Mouse (Mus musculus) liver, embryonic 11.5 days (tissue): Measurements from ENCODE around the gene Zp2. TPM values are rescaled to one million over a fixed set of nuclear protein-coding genes. Genes with fewer than 3 reads are reported as not detected.

Experiments used
- ATAC-seq: fragments of 200-750 bp; cut with Nextera tagmentation; replicated peaks from 2 replicates; pipeline ENCODE4 v1.8.0; 2017; ENCODE audit warnings: moderate number of reproducible peaks, mild to moderate bottlenecking, moderate TSS enrichment, moderate library complexity; ENCODE audit not compliant: low FRiP score
- DNase-seq: peaks from one replicate; pipeline ENCODE4 v3.0.0-alpha.2; 2017; ENCODE audit warnings: low spot score
- H3K27ac ChIP-seq: fragments of 300-500 bp; sonication (generic); 2 replicates; pipeline ENCODE4 v1.5.1; 2014; ENCODE audit warnings: mild to moderate bottlenecking, low read depth, low read length, control low read depth
- H3K27me3 ChIP-seq: fragments of 300-500 bp; sonication (generic); replicated peaks from 2 replicates; pipeline ENCODE4 v1.6.1; 2014; ENCODE audit warnings: low read length, mixed read lengths; ENCODE audit not compliant: control insufficient read depth, insufficient read depth
- H3K36me3 ChIP-seq: fragments of 300-500 bp; sonication (generic); 2 replicates; pipeline ENCODE4 v1.6.1; 2014; ENCODE audit warnings: mild to moderate bottlenecking, low read length, moderate library complexity, mixed read lengths; ENCODE audit not compliant: control insufficient read depth, insufficient read depth
- H3K4me1 ChIP-seq: fragments of 300-500 bp; sonication (generic); replicated peaks from 2 replicates; pipeline ENCODE4 v1.6.1; 2014; ENCODE audit warnings: low read length, mixed read lengths; ENCODE audit not compliant: control insufficient read depth, insufficient read depth
- H3K4me2 ChIP-seq: fragments of 300-500 bp; sonication (generic); 2 replicates; pipeline ENCODE4 v1.6.1; 2014; ENCODE audit warnings: mild to moderate bottlenecking, control low read depth, moderate library complexity
- H3K4me3 ChIP-seq: fragments of 300-500 bp; sonication (generic); 2 replicates; pipeline ENCODE4 v1.5.1; 2014; ENCODE audit warnings: low read depth, low read length, control low read depth
- H3K9ac ChIP-seq: fragments of 300-500 bp; sonication (generic); 2 replicates; pipeline ENCODE4 v1.6.1; 2014; ENCODE audit warnings: low read depth, low read length, control low read depth
- H3K9me3 ChIP-seq: fragments of 300-500 bp; sonication (generic); 2 replicates; pipeline ENCODE4 v1.6.1; 2016; ENCODE audit warnings: low read length, inconsistent platforms, mixed read lengths; ENCODE audit not compliant: control insufficient read depth
- WGBS: fragments of 180-500 bp; shearing (Covaris S2); extraction: QIAGEN DNeasy Blood & Tissue Kit; methylation state at CpG from one replicate; pipeline ENCODE4 v1.1.7; 2014; 5-methylcytosine and 5-hydroxymethylcytosine counted together
- polyA plus RNA-seq: library from polyadenylated mRNA; unstranded; fragments of >200 nt; fragmentation: Nextera tagmentation; extraction: Ambion mirVana; gene quantifications from 2 replicates; pipeline ENCODE4 v1.2.1, GENCODE M21; 2014

The Zp2 gene
- polyA plus RNA-seq, 1 experiment from 2014 or later: not detected

- H3K4me1 ChIP-seq: no peaks in the 10 kb centered on the region; the same call in 1 of the 2 replicates
- DNase-seq (peak; percentile 51), ATAC-seq (no peak; the same call in 1 of the 2 replicates)
- no peak overlapping the region for H3K4me3 ChIP-seq
- no peaks in the 10 kb centered on the region for H3K36me3 ChIP-seq
- no peaks in the 10 kb centered on the region for H3K27me3 ChIP-seq
- no peak overlapping the region for H3K4me2 ChIP-seq
- no peaks in the 10 kb centered on the region for H3K9me3 ChIP-seq
- H3K9ac ChIP-seq: no peak overlapping the region
- WGBS: 19% methylated on average over 9 of the region's 9 CpGs
- H3K27ac ChIP-seq: no peak overlapping the region
Observed at GRCm38 (mm10) chr7:120098403-120098802, 46.7 kb downstream of the Zp2 start.

GRCm38 (mm10) chr7:120097845-120098244 lies 47.2 kb downstream of the Zp2 start:
- ATAC-seq: peak; percentile 8; the same call in 1 of the 2 replicates

DNA sequence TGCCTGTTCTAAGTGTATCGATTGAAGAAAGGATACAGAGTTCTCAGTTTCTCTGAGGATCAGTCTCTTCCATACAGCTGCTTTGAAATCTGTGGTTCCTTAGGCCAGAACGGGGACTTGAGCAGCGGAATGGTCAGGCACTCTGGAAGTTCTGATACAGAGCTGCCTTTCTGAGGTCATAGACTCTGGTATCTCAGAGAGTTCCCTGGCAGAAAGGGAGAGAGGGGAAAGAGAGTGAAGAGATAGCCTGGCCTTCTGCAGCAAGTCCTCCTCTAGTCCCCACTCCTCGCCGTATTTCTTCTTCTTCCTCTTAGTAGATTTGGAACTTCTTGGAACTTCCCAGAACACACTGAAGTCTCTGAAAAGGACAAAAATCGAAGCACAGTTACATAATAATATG lies 49.9 kb downstream of the Zp2 start, which contains the start of gene Dnah3:
Dnah3 (minus strand) TSS at position 101 of the 400 bp plus-strand sequence.
- no peaks in the 10 kb centered on the region for H3K27me3 ChIP-seq
- 74% methylated on average over 6 of the region's 6 CpGs for WGBS
- no peaks in the 10 kb centered on the region for H3K9me3 ChIP-seq
- H3K4me3 ChIP-seq: no peak within 1 kb of the TSS
- H3K9ac ChIP-seq: no peak within 1 kb of the TSS
- no peak within 1 kb of the TSS for H3K27ac ChIP-seq
- H3K36me3 ChIP-seq: no peaks in the 10 kb centered on the region
- no peaks in the 10 kb centered on the region for H3K4me1 ChIP-seq
- no peak within 1 kb of the TSS for H3K4me2 ChIP-seq
- DNase-seq (no peak), ATAC-seq (no peak)

More at GRCm38 (mm10) chr7:120097845-120098244, 47.2 kb downstream of the Zp2 start:
- Histone ChIP-seq H3K27ac (no peak overlapping the region), H3K4me3 (no peak overlapping the region), H3K4me1 (no peaks in the 10 kb centered on the region), H3K9me3 (no peaks in the 10 kb centered on the region), H3K27me3 (no peaks in the 10 kb centered on the region), H3K36me3 (no peaks in the 10 kb centered on the region), H3K9ac (no peak overlapping the region), H3K4me2 (no peak overlapping the region)
- WGBS: 8% methylated on average over 7 of the region's 7 CpGs
- peak; percentile 42 for DNase-seq

- Histone ChIP-seq H3K9me3 (no peaks in the 10 kb centered on the region), H3K27ac (no peak overlapping the region), H3K9ac (no peak overlapping the region), H3K4me1 (no peaks in the 10 kb centered on the region), H3K4me2 (no peak overlapping the region), H3K36me3 (no peaks in the 10 kb centered on the region), H3K27me3 (no peaks in the 10 kb centered on the region), H3K4me3 (no peak overlapping the region)
- WGBS: 80% methylated on average over 3 of the region's 3 CpGs
- DNase-seq: no peak
- ATAC-seq: no peak
Observed at GRCm38 (mm10) chr7:120094216-120094615, 50.9 kb downstream of the Zp2 start.

GRCm38 (mm10) chr7:120093033-120093432 lies 52.1 kb downstream of the Zp2 start:
- Histone ChIP-seq H3K9me3 (no peaks in the 10 kb centered on the region), H3K27me3 (no peaks in the 10 kb centered on the region), H3K4me2 (no peak overlapping the region), H3K9ac (no peak overlapping the region), H3K4me1 (no peaks in the 10 kb centered on the region), H3K36me3 (no peaks in the 10 kb centered on the region), H3K4me3 (no peak overlapping the region), H3K27ac (no peak overlapping the region)
- no peak for ATAC-seq
- DNase-seq: no peak
- WGBS: 49% methylated on average over 5 of the region's 5 CpGs

DNA sequence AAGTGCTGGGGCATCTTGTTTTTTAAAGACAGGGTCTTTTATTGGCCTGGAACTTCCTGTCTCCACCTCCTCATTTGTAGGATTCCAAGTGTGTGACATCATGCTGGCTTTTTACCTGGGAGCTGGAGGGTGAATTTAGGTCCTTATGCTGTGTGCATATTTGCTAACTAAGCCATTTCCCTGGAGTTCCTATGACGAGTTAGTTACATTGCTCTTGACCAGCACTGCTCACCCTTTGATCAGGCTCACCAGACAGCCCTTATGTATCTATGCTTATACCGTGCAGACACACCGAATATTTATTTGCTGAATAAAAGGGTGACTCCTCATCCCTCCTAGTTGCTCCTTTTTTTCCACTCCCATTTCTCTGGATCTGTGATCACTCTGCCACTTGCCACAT lies 64.9 kb downstream of the Zp2 start:
- H3K27me3 ChIP-seq: no peaks in the 10 kb centered on the region
- no peaks in the 10 kb centered on the region for H3K9me3 ChIP-seq
- no peak overlapping the region for H3K27ac ChIP-seq
- no peak for ATAC-seq
- no peak overlapping the region for H3K9ac ChIP-seq
- 71% methylated on average over 3 of the region's 3 CpGs for WGBS
- no peaks in the 10 kb centered on the region for H3K4me1 ChIP-seq
- no peak overlapping the region for H3K4me3 ChIP-seq
- H3K4me2 ChIP-seq: no peak overlapping the region
- H3K36me3 ChIP-seq: no peaks in the 10 kb centered on the region
- no peak for DNase-seq

Other genes starting within 250 kb of the Zp2 start
- gene Lyrm1, start 249.4 kb downstream of the Zp2 start, polyA plus RNA-seq: 4.6 and 6.5 TPM in 2 replicates
- 3.1 and 3.4 TPM in 2 replicates for gene Dcun1d3, start 249.0 kb downstream of the Zp2 start, polyA plus RNA-seq
- gene Dnah3, start 50.0 kb downstream of the Zp2 start, polyA plus RNA-seq: not detected in 2 replicates
- gene Tmem159, start 42.9 kb downstream of the Zp2 start, polyA plus RNA-seq: 5.7 and 7.7 TPM in 2 replicates
- 1.2 and 1.9 TPM in 2 replicates for gene Anks4b, start 28.6 kb upstream of the Zp2 start, polyA plus RNA-seq
- gene Crym, start 56.8 kb upstream of the Zp2 start, polyA plus RNA-seq: 1.7 and 2.6 TPM in 2 replicates
- 0.03 TPM in 1 of 2 replicates, not detected in the other for gene Abca14, start 58.7 kb upstream of the Zp2 start, polyA plus RNA-seq
- not detected in 2 replicates for gene Abca15, start 183.4 kb upstream of the Zp2 start, polyA plus RNA-seq